Mouse (Mus musculus) heart, postnatal 0 days (tissue): Measurements from ENCODE around the gene Mcoln1.

Source experiments
- CTCF ChIP-seq: IDR thresholded peaks from 2 replicates; pipeline ENCODE4 v1.5.1; 2016; ENCODE audit warnings: antibody characterized with exemption, control low read depth, low read depth
- EP300 ChIP-seq: IDR thresholded peaks from 2 replicates; pipeline ENCODE4 v1.6.1; 2016; ENCODE audit warnings: antibody characterized with exemption, low read depth

DNA sequence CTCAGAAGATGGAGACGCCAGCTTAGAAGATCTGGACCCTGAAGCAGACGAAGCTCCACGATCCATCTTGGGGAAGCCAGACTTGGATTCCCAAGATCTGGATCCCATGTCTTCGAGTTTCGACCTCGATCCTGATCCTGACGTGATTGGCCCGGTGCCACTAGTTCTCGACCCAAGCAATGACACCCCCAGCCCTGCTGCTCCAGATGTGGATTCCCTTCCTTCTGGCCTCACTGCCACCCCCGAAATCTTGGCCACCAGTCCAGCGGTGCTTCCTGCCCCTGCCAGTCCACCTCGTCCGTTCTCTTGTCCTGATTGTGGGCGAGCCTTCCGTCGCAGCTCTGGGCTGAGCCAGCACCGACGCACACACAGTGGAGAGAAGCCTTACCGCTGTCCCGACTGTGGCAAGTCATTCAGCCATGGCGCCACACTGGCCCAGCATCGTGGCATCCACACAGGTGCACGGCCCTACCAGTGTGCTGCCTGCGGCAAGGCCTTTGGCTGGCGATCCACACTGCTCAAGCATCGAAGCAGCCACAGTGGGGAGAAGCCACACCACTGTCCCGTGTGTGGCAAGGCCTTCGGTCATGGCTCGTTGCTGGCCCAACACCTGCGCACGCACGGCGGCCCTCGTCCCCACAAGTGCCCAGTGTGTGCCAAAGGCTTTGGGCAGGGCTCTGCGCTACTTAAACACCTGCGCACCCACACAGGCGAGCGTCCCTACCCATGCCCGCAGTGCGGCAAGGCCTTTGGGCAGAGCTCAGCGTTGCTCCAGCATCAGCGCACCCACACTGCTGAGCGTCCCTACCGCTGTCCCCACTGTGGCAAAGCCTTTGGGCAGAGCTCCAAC is 4.5 kb upstream of the Mcoln1 start:
- TF ChIP-seq CTCF: no peak
- no peak for TF ChIP-seq EP300
